Mouse (Mus musculus): ENCODE data around the gene Scn2a.
"Not testable (repeated sequence)": the region's sequence is repeated elsewhere in the genome, so short reads cannot be mapped to it uniquely, and the experiment has no call there.

Gene Scn2a

GRCm38 (mm10) chr2:65700246-65700645, 79.7 kb downstream of the Scn2a start:
- no peak for DNase-seq (ENCODE audit: extremely low spot score)

- DNase-seq (ENCODE audit: extremely low spot score) = no peak
These were observed 80.6 kb downstream of the Scn2a start for GRCm38 (mm10) chr2:65701175-65701574.

GRCm38 (mm10) chr2:65722219-65722800, 101.7 kb downstream of the Scn2a start:
- DNase-seq (ENCODE audit: extremely low spot score) = no peak

GRCm38 (mm10) chr2:65745400-65745799, 124.8 kb downstream of the Scn2a start:
- DNase-seq (ENCODE audit: extremely low spot score) = no peak

GRCm38 (mm10) chr2:65782442-65782841, 161.9 kb downstream of the Scn2a start:
- no peak for DNase-seq (ENCODE audit: extremely low spot score)

- no peak for DNase-seq (ENCODE audit: extremely low spot score)
These were observed 162.8 kb downstream of the Scn2a start for GRCm38 (mm10) chr2:65783392-65783791.

- DNase-seq (ENCODE audit: extremely low spot score) = peak; percentile 22
These were observed 171.9 kb downstream of the Scn2a start for GRCm38 (mm10) chr2:65792516-65792915.

- no peak for DNase-seq (ENCODE audit: extremely low spot score)
These were observed 173.0 kb downstream of the Scn2a start for GRCm38 (mm10) chr2:65793593-65793992.

GRCm38 (mm10) chr2:65801054-65801709, 180.6 kb downstream of the Scn2a start:
- DNase-seq (ENCODE audit: extremely low spot score) = no peak

GRCm38 (mm10) chr2:65806556-65806955, 186.0 kb downstream of the Scn2a start:
- no peak for DNase-seq (ENCODE audit: extremely low spot score)

- DNase-seq (ENCODE audit: extremely low spot score) = not testable (repeated sequence)
These were observed 190.6 kb downstream of the Scn2a start for GRCm38 (mm10) chr2:65811203-65811602.

Data from embryo, embryonic 9.5 days (tissue).